Mouse (Mus musculus) layer of hippocampus, postnatal 36 days (tissue): Measurements from ENCODE around the gene Olfr193. TPM values are rescaled to one million over a fixed set of nuclear protein-coding genes. Genes with fewer than 3 reads are reported as not detected.
"Not testable (repeated sequence)": the region's sequence is repeated elsewhere in the genome, so short reads cannot be mapped to it uniquely, and the experiment has no call there.

Experiments
- DNase-seq, 2 experiments: peaks; one replicate each; pipeline ENCODE4 v3.0.0; 2022
- total RNA-seq, 2 experiments: library from RNA; stranded (reverse); gene quantifications; 2 replicates each; pipeline ENCODE4 v1.2.3; 2021

The Olfr193 gene
- not detected for total RNA-seq

DNA sequence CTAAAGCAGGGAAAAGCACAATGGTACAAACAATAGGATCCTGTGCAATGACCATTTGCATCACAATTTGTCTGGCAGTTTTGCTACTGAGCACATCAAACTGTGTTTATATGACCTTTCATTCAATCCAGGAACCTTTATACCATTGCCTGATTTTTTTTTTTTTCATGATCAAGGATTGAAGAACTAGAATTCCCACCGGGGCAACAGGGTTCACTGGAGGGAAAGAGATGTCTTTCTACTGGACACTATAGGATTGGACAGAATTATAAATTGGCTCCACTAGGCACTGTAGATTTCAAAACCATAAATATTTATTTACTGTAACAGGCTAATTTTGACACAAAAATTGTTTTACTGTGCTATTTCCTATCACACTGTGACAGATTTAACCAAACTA, at the start of gene Olfr193:
TSS of gene Olfr193 (minus strand) at position 101 of the 400 bp plus-strand sequence.
- no peak for DNase-seq

DNA sequence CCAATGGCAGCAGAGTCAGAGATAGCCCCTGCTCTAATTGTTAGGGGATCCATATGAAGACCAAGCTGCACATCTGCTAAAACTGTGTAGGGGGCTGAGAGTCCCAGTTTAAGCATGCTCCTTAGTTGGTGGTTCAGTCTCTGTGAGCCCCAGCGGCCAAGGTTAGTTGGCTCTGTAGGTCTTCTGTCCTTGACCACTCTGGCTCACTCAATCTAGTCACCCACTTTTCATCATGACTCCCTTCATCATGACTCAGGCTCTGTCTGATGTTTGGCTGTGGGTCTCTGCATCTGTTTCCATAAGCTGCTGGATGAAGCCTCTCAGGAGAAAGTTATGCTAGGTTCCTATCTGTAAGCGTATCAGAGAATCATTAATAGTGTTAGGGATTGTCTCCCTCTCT, 40.3 kb upstream of the Olfr193 start:
- DNase-seq, result no peak

DNA sequence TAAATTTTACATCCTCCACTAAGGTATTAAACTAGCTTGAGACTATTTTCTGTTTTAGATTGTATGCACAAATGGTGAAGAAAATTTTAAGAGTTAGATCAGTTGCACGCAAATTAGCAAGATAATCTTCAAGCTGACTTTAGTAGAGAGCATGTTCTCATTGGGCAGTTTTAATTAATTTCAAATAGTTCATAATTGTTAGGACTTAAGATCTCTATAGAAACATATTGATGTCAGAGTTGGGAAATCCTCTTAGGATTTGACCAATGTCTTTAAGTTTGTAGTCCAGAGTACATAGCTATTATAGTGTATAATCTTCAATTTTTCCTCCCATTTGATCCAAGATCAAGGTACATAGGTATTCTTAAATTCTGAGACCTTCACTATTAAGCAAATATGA, 35.1 kb upstream of the Olfr193 start, which contains the start of gene Olfr195:
TSS of gene Olfr195 (plus strand) at position 301 of the 400 bp plus-strand sequence.
- no peak for DNase-seq

DNA sequence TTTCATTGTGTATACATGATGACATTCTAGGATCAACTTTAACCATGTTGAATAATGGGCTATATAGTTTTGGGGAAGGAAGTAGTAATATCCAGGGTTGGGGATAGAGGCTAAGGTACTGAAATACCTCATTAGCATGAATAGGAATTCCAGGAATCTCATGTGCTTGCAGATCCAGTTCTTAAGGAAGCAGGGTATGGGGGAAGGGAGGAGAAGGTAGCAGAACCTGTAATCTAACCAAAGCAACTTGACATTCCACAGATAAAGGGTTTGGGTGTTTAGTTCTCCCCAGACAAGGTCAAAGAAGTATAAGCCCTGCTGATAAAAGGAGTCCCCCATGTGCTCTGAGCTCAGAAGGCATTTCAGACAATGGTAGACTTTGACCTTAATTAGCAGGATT, 29.4 kb upstream of the Olfr193 start:
- DNase-seq, result no peak

DNA sequence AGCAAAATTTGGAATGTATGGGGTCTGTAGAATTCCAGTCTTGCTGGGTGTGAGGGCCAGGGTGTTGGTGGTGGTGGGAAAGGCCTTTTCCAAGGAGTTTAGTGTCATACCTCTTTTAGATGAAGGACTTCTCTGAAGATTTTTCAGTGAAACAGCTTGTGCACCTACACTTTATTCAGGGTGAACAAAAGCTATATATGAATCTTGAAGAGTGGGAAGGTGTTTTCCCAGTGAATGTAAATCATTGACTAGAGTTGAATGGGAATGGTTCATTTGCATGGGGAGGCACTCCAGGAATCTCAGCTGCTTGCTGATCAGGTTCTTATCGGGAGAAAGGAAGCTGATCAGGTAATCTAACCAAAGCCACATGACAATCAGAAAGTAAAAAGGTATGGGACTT, 19.1 kb upstream of the Olfr193 start:
- no peak for DNase-seq

DNA sequence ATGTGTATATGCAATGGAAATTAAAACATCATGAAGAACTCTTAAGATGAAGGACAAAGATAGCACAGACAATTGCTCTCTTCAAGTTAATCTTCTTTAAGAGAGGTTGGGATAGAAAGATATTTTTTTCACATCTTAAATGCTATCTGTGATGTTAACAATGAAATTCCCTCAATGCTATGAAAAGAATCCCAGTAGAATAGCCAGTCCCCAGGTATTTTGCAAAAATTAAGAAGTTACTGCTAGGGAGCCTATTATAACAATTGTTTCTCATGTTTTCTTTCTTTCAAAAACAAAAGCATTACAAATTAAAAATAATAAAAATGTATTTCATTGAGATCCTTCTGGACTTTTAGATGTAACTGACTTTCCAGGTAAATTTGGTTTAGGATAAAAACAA, 9.3 kb upstream of the Olfr193 start, which contains the start of gene Olfr194:
TSS of gene Olfr194 (minus strand) at position 101 of the 400 bp plus-strand sequence.
- no peak for DNase-seq

DNA sequence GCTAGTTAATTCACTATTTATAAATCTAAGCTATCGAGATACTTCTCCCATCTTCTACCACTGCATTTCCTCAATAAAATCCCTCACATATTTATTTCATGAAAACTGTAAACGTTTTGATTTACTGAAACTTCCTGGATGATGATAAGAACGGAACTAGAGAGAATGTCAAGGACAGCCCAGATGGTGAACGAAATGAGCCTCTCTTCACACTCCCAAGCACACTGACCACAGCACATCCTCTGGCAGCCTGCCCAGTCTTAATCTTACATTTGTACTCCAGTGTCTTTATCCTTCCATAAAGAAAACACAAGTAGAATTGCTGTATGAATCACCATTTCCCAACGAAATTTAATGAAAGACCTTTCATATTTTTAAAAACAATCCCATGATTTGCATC, 3.2 kb downstream of the Olfr193 start:
- not testable (repeated sequence) for DNase-seq

DNA sequence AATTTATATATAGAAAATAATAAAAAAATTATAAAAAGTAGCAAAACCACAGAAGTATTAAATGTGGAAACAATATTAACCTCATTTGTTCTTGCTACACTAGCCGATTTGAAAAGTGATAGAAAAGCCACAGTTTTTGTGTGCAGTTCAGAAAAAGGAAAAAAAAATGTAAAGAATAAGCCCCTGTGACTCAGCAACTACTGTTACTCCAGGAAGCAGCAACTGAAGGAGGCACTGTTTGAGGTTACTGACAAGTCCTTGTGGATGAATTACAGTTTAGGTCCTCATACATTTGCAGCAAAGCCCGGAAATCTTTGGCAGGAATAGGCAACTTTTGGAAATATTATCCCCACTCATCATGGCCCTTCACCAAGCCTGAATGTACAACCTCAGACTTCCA, 6.4 kb downstream of the Olfr193 start:
- DNase-seq, result no peak

DNA sequence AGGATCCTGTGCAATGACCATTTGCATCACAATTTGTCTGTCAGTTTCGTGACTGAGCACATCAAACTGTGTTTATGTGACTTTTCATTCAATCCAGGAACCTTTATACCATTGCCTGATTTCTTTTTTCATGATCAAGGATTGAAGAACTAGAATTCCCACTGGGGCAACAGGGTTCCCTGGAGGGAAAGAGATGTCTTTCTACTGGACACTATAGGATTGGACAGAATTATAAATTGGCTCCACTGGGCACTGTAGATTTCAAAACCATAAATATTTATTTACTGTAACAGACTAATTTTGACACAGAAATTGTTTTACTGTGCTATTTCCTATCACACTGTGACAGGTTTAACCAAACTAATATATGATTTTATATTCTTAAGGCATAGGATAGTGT, 22.0 kb downstream of the Olfr193 start, which contains the start of gene Olfr191:
TSS of gene Olfr191 (minus strand) at position 101 of the 400 bp plus-strand sequence.
- not testable (repeated sequence) for DNase-seq

DNA sequence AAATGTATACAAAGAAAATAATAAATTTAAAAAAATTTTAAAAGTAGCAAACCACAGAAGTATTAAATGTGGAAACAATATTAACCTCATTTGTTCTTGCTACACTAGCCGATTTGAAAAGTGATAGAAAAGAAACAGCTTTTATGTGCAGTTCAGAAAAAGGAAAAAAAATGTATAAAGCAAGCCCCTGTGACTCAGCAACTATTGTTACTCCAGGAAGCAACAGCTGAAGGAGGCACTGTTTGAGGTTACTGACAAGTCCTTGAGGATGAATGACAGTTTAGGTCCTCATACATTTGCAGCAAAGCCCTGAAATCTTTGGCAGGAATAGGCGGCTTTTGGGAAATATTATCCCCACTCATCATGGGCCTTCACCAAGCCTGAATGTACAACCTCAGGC, 30.6 kb downstream of the Olfr193 start:
- DNase-seq, result not testable (repeated sequence)

DNA sequence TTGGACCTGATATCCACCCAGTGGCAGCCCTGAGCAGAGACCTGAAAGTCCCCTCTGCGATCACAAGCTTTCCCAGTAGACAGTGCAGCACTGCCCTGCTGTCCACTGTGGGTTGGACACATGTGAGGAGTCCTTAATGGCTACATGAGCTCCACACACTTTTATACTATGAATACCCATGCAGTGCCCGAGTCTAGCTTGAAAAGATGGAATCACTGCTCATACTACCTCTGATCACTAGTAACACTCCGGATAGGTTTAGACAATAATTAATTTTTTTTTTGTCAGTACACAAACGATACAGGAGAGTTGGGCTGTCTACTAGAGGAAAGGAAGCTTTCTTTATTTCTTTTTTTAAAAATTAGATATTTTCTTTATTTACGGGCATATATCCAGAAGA, 33.8 kb downstream of the Olfr193 start, which contains the start of gene Olfr190:
TSS of gene Olfr190 (minus strand) at position 101 of the 400 bp plus-strand sequence.
- DNase-seq, result no peak

DNA sequence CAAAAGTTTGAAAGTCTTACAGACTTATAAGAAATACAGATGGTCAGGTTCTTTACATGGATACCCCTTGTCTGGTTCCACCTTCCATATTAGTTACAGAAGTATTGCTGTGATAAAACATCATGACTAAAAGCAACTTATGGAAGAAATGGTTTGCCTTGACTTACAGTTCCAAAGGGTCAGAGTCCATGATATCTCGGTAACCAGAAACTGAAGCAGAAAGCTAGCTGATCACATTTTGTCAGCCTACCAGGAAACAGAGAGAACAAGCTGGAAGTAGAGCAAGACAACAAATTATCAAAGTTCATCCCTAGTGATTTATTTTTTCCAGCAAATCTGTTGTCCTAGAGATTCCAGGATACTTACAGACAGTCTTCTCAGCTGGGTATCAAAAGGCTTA, 38.2 kb downstream of the Olfr193 start:
- DNase-seq, result no peak

DNA sequence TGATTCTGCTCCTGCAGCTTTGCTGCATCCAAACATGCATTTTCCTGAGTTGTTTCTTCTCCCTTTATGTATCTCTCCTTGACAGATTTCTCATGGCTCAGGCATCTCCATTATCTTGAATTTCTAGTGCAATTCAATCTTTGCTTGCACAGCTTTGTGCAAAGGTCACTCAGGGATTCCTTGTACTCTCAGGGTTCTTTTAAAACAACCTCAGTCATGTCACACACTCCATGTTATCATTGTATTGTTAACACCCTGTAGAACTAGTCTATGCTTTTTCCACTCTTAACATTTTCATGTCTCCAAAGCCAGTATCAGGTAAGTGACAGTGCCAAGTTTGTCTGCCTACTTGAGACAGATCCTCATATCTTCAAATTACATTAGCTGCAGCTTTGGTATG, 39.9 kb downstream of the Olfr193 start:
- no peak for DNase-seq

DNA sequence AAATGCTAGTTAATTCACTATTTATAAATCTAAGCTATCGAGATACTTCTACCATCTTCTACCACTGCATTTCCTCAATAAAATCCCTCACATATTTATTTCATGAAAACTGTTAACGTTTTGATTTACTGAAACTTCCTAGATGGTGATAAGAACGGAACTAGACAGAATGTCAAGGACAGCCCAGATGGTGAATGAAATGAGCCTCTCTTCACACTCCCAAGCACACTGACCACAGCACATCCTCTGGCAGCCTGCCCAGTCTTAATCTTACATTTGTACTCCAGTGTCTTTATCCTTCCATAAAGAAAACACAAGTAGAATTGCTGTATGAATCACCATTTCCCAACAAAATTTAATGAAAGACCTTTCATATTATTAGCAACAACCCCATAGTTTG, 49.3 kb downstream of the Olfr193 start:
- not testable (repeated sequence) for DNase-seq

Other genes starting within 250 kb of the Olfr193 start
- not detected for gene Olfr177, start 237.1 kb downstream of the Olfr193 start, total RNA-seq
- gene Olfr178, start 219.8 kb downstream of the Olfr193 start, total RNA-seq, result not detected
- not detected for gene Olfr181, start 183.1 kb downstream of the Olfr193 start, total RNA-seq
- gene Olfr180, start 182.5 kb downstream of the Olfr193 start, total RNA-seq, result not detected
- gene Olfr183, start 116.5 kb downstream of the Olfr193 start, total RNA-seq, result not detected
- not detected for gene Olfr186, start 81.6 kb downstream of the Olfr193 start, total RNA-seq
- gene Olfr187, start 72.1 kb downstream of the Olfr193 start, total RNA-seq, result not detected
- gene Olfr190, start 33.9 kb downstream of the Olfr193 start, total RNA-seq, result not detected
- not detected for gene Olfr191, start 22.1 kb downstream of the Olfr193 start, total RNA-seq
- gene Olfr194, start 9.2 kb upstream of the Olfr193 start, total RNA-seq, result not detected
- not detected for gene Olfr195, start 35.2 kb upstream of the Olfr193 start, total RNA-seq
- gene Olfr196, start 58.6 kb upstream of the Olfr193 start, total RNA-seq, result not detected
- not detected for gene Olfr198, start 91.7 kb upstream of the Olfr193 start, total RNA-seq
- not detected for gene Olfr199, start 107.9 kb upstream of the Olfr193 start, total RNA-seq
- gene Olfr201, start 160.8 kb upstream of the Olfr193 start, total RNA-seq, result not detected
- gene Olfr202, start 174.9 kb upstream of the Olfr193 start, total RNA-seq, result not detected
- not detected for gene Olfr203, start 187.0 kb upstream of the Olfr193 start, total RNA-seq
- under 1 TPM; 0.05 to 0.08 TPM for gene Olfr204, start 206.4 kb upstream of the Olfr193 start, total RNA-seq
- not detected for gene Olfr205, start 219.3 kb upstream of the Olfr193 start, total RNA-seq
- not detected for gene Olfr206, start 237.4 kb upstream of the Olfr193 start, total RNA-seq